Mouse (Mus musculus) adrenal gland, postnatal 4 days (tissue): ENCODE data around the gene Sat1. TPM values are rescaled to one million over a fixed set of nuclear protein-coding genes. Genes with fewer than 3 reads are reported as not detected.

Experiments
- DNase-seq, 2 experiments: peaks; one replicate each; pipeline ENCODE4 v3.0.0; 2021 to 2022; ENCODE audit warnings: low spot score in 2 of 2, mixed read lengths in 2 of 2
- total RNA-seq, 2 experiments: library from RNA; stranded (reverse); gene quantifications; 2 replicates each; pipeline ENCODE4 v1.2.3; 2021

Gene Sat1
- total RNA-seq, 2 experiments from 2014 or later = 117 to 120 TPM

DNA sequence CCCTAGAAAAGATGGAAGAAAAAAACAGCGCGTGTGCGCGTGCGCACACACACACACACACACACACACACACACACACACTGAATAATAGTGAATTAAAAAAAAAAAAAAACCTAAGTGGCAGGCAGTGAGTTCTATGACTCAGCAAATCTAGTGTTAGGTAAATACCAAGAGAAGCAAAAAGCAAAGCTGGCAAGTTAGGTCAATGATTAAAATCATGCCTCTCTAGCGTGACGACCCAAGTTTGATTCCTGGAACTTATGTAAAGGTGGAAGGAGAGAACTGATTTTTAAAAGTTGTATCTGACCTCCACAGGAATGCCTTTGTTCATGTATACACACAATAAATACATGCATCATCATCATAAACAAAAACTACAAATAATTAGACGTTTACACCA is 46.4 kb downstream of the Sat1 start:
- DNase-seq = no peak

DNA sequence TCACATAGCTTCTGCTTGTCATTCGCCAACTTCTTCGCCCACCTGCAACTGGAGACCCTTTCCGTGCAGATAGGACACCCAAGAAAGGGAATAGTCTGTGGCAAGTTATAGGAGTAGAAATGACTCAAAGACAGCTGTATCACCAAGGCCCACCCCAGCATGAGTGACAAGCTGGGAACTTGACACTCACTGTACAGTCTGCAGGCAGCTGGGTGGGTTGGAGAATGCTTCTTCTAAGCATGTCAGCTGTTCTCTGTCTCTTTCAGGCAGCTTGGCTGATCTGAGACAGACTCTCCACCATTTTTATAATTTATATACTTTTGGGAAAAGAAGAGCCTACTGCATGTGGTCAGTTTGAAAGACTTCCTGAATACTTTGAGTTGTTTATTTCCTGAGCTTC is 48.6 kb downstream of the Sat1 start:
- no peak for DNase-seq

DNA sequence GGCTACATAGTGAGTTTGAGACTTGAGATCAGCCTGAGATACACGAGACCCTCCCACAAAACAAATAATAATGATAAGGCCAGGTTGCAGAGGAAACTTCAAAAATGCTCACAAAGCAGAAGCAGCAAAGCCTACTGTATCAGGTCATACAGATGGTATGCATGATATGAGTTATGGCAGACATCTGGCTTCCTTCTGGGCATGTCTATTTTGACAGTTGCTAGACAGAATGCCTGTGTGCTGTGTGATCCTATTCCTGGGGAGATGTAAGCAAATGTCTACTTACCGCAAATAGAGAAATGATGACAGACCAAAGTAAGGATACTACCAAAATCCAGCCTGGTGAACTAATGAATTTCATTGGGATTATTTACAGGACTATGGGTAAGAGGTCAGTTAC is 49.9 kb downstream of the Sat1 start:
- DNase-seq = no peak

DNA sequence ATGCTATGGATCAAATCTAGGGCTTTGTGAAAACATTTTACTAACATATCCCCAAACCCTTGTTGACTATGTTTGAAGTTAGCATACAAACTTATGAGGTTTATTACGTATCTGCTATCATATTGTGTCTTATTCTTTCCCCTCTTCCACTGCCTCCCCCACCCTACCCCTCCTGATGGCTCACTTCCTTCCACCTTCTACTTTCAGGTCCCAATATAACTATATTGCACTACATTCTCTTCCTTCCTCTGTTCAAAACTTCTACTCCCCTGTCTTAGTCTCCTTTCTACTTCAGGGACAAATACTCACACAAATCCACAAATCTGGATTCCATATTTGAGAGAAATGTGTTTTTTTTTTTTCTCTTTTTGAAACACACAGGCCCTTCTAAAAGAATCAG is 52.7 kb downstream of the Sat1 start:
- DNase-seq = no peak

Other genes with a start within 250 kb of the Sat1 start
- not detected for gene Magea8, start 220.6 kb downstream of the Sat1 start, total RNA-seq
- gene Magea5, start 153.3 kb downstream of the Sat1 start, total RNA-seq = not detected
- gene Magea1, start 126.7 kb downstream of the Sat1 start, total RNA-seq = not detected
- not detected for gene Magea2, start 122.8 kb downstream of the Sat1 start, total RNA-seq
- not detected for gene Cldn34b2, start 88.0 kb downstream of the Sat1 start, total RNA-seq
- 10 to 100 TPM; 36.2 to 38.2 TPM for gene Acot9, start 46.0 kb upstream of the Sat1 start, total RNA-seq
- gene Prdx4, start 124.3 kb upstream of the Sat1 start, total RNA-seq = 100 to 1,000 TPM in 1 of 2 experiments, 10 to 100 TPM in 1; 87.6 to 110 TPM